Mouse (Mus musculus) liver, embryonic 15.5 days (tissue): Measurements from ENCODE around the gene Nap1l5. TPM values are rescaled to one million over a fixed set of nuclear protein-coding genes. Genes with fewer than 3 reads are reported as not detected.
A peak's percentile ranks its signal among the peaks of the same experiment; 100 is the strongest.

Source experiments
- ATAC-seq: fragments of 200-750 bp; cut with Nextera tagmentation; 2 replicates; pipeline ENCODE4 v1.8.0; 2017; ENCODE audit warnings: moderate number of reproducible peaks, mild to moderate bottlenecking, moderate library complexity; ENCODE audit not compliant: insufficient read depth
- H3K27ac ChIP-seq: fragments of 300-500 bp; sonication (generic); replicated peaks from 2 replicates; pipeline ENCODE4 v1.5.1; 2015; ENCODE audit warnings: mild to moderate bottlenecking, inconsistent platforms
- H3K27me3 ChIP-seq: fragments of 300-500 bp; sonication (generic); 2 replicates; pipeline ENCODE4 v1.6.1; 2015; ENCODE audit warnings: mild to moderate bottlenecking, inconsistent platforms
- H3K36me3 ChIP-seq: fragments of 300-500 bp; sonication (generic); replicated peaks from 2 replicates; pipeline ENCODE4 v1.6.1; 2015; ENCODE audit warnings: moderate library complexity, mild to moderate bottlenecking, inconsistent platforms
- H3K4me1 ChIP-seq: fragments of 300-500 bp; sonication (generic); replicated peaks from 2 replicates; pipeline ENCODE4 v1.6.1; 2015; ENCODE audit warnings: inconsistent platforms
- H3K4me2 ChIP-seq: fragments of 300-500 bp; sonication (generic); 2 replicates; pipeline ENCODE4 v1.6.1; 2015; ENCODE audit warnings: moderate library complexity, mild to moderate bottlenecking, inconsistent platforms
- H3K4me3 ChIP-seq: fragments of 300-500 bp; sonication (generic); replicated peaks from 2 replicates; pipeline ENCODE4 v1.5.1; 2015; ENCODE audit warnings: mild to moderate bottlenecking, inconsistent platforms
- H3K9ac ChIP-seq: fragments of 300-500 bp; sonication (generic); 2 replicates; pipeline ENCODE4 v1.6.1; 2015; ENCODE audit warnings: moderate library complexity, mild to moderate bottlenecking, inconsistent platforms
- H3K9me3 ChIP-seq: fragments of 300-500 bp; sonication (generic); replicated peaks from 2 replicates; pipeline ENCODE4 v1.6.1; 2016; ENCODE audit warnings: inconsistent platforms
- WGBS: fragments of 180-500 bp; shearing (Covaris S2); methylation state at CpG from one replicate; pipeline ENCODE4 v1.1.7; 2015; ENCODE audit warnings: mixed read lengths; ENCODE audit not compliant: insufficient replicate concordance; 5-methylcytosine and 5-hydroxymethylcytosine counted together
- polyA plus RNA-seq: library from polyadenylated mRNA; unstranded; fragments of >200 nt; fragmentation: Nextera tagmentation; extraction: Ambion mirVana; gene quantifications from 2 replicates; pipeline ENCODE4 v1.2.1, GENCODE M21; 2015

The Nap1l5 gene
- polyA plus RNA-seq, 1 experiment from 2014 or later: 0.06 TPM

DNA sequence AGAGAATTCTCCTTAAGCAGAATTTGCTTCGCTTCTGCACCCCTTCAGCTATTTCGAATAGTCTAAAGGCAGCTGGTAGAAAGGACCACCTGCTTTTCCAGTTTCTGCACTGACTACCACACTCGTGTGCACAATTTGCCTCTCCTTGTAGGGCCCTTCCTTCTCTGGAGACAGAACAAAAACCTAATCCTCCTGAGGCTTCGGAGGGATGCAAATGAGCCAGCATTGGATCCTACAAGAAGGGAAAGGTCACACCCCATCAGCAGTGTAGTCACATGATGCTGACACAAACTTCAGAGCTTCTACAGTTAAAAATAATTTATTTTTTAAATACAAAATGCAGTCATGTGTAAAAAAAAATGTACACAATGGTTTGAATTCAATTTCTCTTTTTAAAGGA lies 24.3 kb upstream of the Nap1l5 start:
- WGBS: 61% methylated on average over 4 of the region's 4 CpGs
- no peaks in the 10 kb centered on the region for H3K9me3 ChIP-seq
- H3K36me3 ChIP-seq: no peaks in the 10 kb centered on the region
- no peak overlapping the region for H3K4me3 ChIP-seq
- H3K4me1 ChIP-seq: no peaks in the 10 kb centered on the region
- ATAC-seq: no peak
- H3K9ac ChIP-seq: no peak overlapping the region
- no peaks in the 10 kb centered on the region for H3K27me3 ChIP-seq
- H3K4me2 ChIP-seq: no peak overlapping the region
- H3K27ac ChIP-seq: no peak overlapping the region

DNA sequence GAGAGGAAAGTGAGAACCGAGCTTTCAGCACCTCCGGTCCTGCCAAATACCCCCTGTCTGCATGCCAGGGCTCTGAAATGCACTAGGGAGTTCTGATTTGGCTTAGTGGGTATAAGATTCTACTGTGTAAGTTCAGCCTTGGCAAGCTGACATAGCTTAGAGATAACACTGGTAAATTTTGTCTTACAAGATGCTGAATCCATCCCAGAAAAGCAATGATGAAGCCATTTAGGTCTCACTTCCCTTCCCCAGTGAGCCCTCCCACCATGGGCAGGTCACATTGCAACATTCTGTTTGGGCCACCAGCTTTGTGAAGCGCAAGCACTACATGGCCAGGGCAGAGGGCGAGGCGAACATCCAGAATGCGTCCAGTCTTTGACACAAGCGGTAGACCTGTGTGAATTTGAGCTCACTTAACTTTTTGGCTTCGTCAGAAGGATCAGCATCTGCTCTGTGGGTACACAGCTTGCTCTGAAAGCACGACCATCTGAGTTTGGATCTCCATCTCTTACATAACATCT lies 23.1 kb upstream of the Nap1l5 start:
- no peak for ATAC-seq
- H3K9ac ChIP-seq: no peak overlapping the region
- no peaks in the 10 kb centered on the region for H3K9me3 ChIP-seq
- H3K36me3 ChIP-seq: no peaks in the 10 kb centered on the region
- no peak overlapping the region for H3K27ac ChIP-seq
- no peaks in the 10 kb centered on the region for H3K27me3 ChIP-seq
- H3K4me3 ChIP-seq: no peak overlapping the region
- no peaks in the 10 kb centered on the region for H3K4me1 ChIP-seq
- 73% methylated on average over 9 of the region's 9 CpGs for WGBS
- no peak overlapping the region for H3K4me2 ChIP-seq

DNA sequence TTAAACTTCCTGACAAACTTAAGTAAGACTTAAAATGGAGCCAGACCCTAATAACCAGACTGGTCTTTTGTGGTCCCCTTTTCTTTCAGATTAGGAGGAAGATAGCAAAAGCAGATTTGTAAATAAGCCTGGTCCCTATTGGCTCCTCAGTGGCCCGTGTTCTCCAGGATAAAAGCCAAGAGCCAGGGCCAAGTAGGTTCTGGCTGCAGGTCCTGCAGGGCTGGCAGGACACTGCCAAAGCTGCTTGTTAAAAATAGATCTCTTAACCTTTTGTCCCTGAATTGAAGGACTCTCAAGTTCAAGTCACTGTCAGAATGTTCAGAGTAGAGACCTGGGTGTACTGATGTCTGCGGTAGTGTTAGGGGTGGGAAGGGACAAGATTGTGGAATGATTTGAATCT lies 21.0 kb upstream of the Nap1l5 start:
- H3K36me3 ChIP-seq: no peaks in the 10 kb centered on the region
- H3K27ac ChIP-seq: no peak overlapping the region
- no peak overlapping the region for H3K4me3 ChIP-seq
- no peak overlapping the region for H3K9ac ChIP-seq
- H3K27me3 ChIP-seq: no peaks in the 10 kb centered on the region
- H3K9me3 ChIP-seq: no peaks in the 10 kb centered on the region
- WGBS: 54% methylated on average over 2 of the region's 2 CpGs
- H3K4me2 ChIP-seq: no peak overlapping the region
- ATAC-seq: no peak
- no peaks in the 10 kb centered on the region for H3K4me1 ChIP-seq

DNA sequence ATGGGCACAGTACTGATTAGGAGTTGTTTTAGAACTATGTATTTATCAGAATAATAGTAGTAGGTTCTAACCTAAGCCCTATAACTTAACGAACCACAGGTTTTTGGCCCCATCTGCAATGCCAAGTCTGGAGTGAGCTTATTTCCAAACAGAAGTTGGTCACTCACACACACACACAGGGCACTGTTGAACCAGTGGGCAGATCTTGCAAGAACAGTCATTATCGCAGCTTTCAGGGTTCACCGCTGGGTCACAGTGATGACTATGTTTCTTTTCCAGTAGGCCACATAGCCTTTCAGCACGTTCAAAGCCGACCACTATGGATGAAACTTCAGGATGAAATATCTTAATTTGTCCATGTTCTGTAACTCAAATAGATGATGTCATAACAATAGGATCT lies 15.6 kb upstream of the Nap1l5 start:
- no peak overlapping the region for H3K9ac ChIP-seq
- H3K4me2 ChIP-seq: no peak overlapping the region
- no peaks in the 10 kb centered on the region for H3K4me1 ChIP-seq
- no peaks in the 10 kb centered on the region for H3K9me3 ChIP-seq
- no peak for ATAC-seq
- WGBS: 66% methylated on average over 5 of the region's 5 CpGs
- no peak overlapping the region for H3K27ac ChIP-seq
- H3K4me3 ChIP-seq: no peak overlapping the region
- no peaks in the 10 kb centered on the region for H3K27me3 ChIP-seq
- no peaks in the 10 kb centered on the region for H3K36me3 ChIP-seq

DNA sequence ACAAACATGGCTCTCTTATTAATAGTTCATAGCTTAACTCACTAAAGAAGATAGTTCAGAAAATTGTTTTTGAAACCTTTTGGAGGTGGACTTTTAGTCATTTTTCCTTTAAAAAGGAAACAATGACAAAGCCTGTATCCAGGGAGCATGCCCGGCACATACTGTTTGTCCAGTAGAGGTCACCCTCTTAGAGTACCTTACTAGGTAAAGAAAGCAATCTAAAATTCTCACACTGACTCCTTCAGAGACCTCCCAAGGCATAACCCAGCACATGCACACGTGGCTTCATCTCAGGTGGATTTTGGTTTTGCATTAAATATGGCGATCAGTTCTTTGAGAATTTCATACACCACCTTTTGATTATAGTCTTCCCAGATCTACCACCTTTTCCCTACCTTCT lies 14.7 kb upstream of the Nap1l5 start:
- Histone ChIP-seq H3K27ac (no peak overlapping the region), H3K27me3 (no peaks in the 10 kb centered on the region), H3K9me3 (no peaks in the 10 kb centered on the region), H3K4me3 (no peak overlapping the region), H3K4me1 (no peaks in the 10 kb centered on the region), H3K36me3 (no peaks in the 10 kb centered on the region), H3K9ac (no peak overlapping the region), H3K4me2 (no peak overlapping the region)
- ATAC-seq: no peak
- WGBS: 44% methylated on average over 3 of the region's 3 CpGs

DNA sequence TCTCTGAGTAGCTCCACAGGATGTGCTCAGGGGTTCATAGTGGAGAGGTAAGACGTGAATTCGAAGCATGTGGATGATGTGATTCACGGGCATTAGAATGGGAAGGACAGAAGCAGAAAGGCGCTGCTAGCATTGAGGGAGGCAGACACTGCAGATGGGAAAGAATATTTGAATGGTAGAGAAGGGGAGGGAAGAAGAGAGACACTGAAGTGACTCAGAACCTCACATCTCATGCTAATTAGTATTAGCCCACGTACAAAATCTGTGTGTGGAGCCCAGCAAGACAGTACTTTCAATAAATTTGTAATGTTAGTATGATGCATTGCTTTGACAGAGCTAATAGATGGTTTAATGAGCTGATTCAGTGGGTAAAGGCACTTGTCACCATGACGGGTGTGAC lies 13.9 kb upstream of the Nap1l5 start:
- H3K9me3 ChIP-seq: no peaks in the 10 kb centered on the region
- no peak overlapping the region for H3K4me3 ChIP-seq
- H3K4me2 ChIP-seq: no peak overlapping the region
- no peak overlapping the region for H3K9ac ChIP-seq
- no peaks in the 10 kb centered on the region for H3K27me3 ChIP-seq
- no peak for ATAC-seq
- WGBS: 64% methylated on average over 6 of the region's 6 CpGs
- no peak overlapping the region for H3K27ac ChIP-seq
- no peaks in the 10 kb centered on the region for H3K4me1 ChIP-seq
- no peaks in the 10 kb centered on the region for H3K36me3 ChIP-seq

DNA sequence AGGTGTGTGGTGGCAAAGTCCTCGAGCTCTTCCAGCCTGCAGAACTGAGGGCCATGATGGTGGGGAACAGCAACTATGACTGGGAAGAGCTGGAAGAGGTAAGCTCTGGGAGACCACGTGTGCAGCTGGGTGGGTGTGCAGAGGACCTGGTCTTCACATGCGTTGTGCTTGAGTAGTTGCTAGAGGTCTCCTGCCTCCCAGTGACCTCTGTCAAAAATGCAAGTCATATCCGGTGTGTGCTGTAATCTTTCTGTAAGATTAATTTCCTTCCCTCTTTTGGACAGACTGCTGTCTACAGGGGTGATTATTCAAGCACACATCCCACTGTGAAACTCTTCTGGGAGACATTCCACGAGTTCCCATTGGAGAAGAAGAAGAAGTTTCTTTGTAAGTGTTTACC lies 9.6 kb upstream of the Nap1l5 start:
- H3K4me1 ChIP-seq: no peaks in the 10 kb centered on the region
- no peak overlapping the region for H3K4me3 ChIP-seq
- ATAC-seq: 0 out of 2 replicates have a peak, but pooled peaks have one; percentile 22
- no peak overlapping the region for H3K27ac ChIP-seq
- no peaks in the 10 kb centered on the region for H3K9me3 ChIP-seq
- no peaks in the 10 kb centered on the region for H3K36me3 ChIP-seq
- no peaks in the 10 kb centered on the region for H3K27me3 ChIP-seq
- H3K9ac ChIP-seq: no peak overlapping the region
- H3K4me2 ChIP-seq: no peak overlapping the region
- WGBS: 25% methylated on average over 5 of the region's 5 CpGs

DNA sequence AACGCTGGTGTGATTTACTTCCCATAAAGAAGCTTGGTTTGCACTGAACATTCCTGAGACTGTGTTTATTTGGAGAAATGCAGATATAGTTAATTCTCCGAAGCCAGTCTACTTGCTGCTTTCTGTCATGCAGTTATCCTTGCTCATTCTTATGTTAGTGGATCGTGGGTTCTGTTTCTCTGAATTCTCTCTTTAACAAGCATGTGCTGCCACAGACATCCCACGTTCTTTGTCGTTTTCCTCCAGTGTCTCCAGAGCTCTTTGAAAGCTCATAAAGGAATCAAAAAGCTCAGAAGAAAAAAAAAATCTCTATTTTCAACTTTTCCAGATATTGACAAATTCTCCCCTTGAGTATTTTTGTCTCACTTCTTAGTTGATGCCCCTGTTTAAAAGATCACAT lies 7.1 kb upstream of the Nap1l5 start:
- H3K27me3 ChIP-seq: no peaks in the 10 kb centered on the region
- whole genome bisulfite sequencing: 63% methylated on average over 5 of the region's 5 CpGs
- no peak overlapping the region for H3K4me2 ChIP-seq
- no peak overlapping the region for H3K27ac ChIP-seq
- no peak for ATAC-seq
- no peaks in the 10 kb centered on the region for H3K36me3 ChIP-seq
- H3K4me3 ChIP-seq: no peak overlapping the region
- H3K4me1 ChIP-seq: no peaks in the 10 kb centered on the region
- no peaks in the 10 kb centered on the region for H3K9me3 ChIP-seq
- H3K9ac ChIP-seq: no peak overlapping the region

DNA sequence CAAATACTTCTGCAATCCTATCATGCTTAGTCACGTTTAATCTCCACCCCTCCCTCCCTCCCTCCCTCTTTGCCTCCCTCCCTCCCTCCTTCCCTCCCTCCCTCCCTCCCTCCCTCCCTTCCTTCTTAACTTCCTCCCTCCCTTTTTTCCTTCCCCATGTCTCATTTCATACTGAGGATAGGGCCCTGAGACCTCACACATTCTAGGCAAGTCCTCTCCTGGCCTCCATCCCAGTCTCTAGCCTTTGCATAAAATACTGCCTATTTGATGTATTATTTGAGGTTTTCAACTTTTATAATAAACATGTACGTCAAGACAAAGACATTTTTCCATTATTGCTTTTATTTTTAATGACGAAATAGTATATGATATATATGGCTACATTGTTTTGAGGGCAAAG lies 6.7 kb upstream of the Nap1l5 start:
- no peak overlapping the region for H3K9ac ChIP-seq
- no peaks in the 10 kb centered on the region for H3K36me3 ChIP-seq
- no peaks in the 10 kb centered on the region for H3K9me3 ChIP-seq
- H3K4me3 ChIP-seq: no peak overlapping the region
- no peak overlapping the region for H3K4me2 ChIP-seq
- H3K4me1 ChIP-seq: no peaks in the 10 kb centered on the region
- no peaks in the 10 kb centered on the region for H3K27me3 ChIP-seq
- no peak overlapping the region for H3K27ac ChIP-seq
- 46% methylated on average over 3 of the region's 3 CpGs for WGBS
- ATAC-seq: no peak

DNA sequence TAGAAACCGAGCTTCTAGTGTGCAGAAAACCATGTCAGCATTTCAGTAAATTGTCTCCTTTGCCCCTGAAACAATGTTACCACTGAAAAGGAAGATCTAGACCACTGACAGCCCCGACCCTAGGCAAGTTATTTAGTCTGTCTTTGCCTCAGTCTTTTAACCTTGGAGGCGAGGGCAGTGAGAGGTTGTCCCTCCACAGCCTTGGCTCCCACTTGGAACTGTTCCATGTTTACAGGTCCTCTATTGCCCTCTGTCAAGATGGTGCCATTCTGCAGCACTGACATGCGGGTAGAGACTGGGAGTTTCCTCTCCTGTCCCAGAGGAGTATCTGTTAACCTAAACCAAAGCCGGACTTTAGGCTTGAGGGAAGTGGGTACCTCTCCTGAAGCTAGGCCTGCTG lies 6.0 kb upstream of the Nap1l5 start:
- no peaks in the 10 kb centered on the region for H3K9me3 ChIP-seq
- no peaks in the 10 kb centered on the region for H3K36me3 ChIP-seq
- 48% methylated on average over 5 of the region's 5 CpGs for WGBS
- no peaks in the 10 kb centered on the region for H3K4me1 ChIP-seq
- H3K27me3 ChIP-seq: no peaks in the 10 kb centered on the region
- no peak overlapping the region for H3K9ac ChIP-seq
- H3K4me2 ChIP-seq: no peak overlapping the region
- H3K4me3 ChIP-seq: no peak overlapping the region
- H3K27ac ChIP-seq: no peak overlapping the region
- ATAC-seq: no peak

DNA sequence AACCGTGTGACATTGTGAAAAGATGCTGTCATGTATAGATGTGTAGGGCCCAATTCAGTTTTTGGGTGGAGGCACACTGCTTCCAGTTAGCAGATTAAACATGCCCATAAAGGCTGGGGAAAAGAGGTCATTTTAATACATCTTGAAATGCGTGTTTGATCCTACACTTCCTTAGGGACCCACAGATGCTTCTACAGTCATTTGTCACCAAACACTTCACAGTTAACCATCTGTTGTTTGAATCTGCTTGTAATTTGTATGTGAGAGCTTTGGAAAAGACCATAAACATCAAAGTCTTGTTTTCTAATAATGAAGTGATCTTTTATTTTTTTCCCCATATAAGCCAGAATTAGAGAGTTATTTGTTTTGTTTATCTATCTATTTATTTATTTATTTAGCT lies 915 bp upstream of the Nap1l5 start:
- Histone ChIP-seq H3K36me3 (no peaks in the 10 kb centered on the region), H3K9me3 (no peaks in the 10 kb centered on the region), H3K27ac (no peak overlapping the region), H3K9ac (no peak overlapping the region), H3K4me2 (no peak overlapping the region), H3K27me3 (peaks cover 14% of the 10 kb centered on the region; the same call in 1 of the 2 replicates), H3K4me1 (no peaks in the 10 kb centered on the region), H3K4me3 (no peak overlapping the region)
- ATAC-seq: no peak
- WGBS: 72% methylated on average over 2 of the region's 2 CpGs

DNA sequence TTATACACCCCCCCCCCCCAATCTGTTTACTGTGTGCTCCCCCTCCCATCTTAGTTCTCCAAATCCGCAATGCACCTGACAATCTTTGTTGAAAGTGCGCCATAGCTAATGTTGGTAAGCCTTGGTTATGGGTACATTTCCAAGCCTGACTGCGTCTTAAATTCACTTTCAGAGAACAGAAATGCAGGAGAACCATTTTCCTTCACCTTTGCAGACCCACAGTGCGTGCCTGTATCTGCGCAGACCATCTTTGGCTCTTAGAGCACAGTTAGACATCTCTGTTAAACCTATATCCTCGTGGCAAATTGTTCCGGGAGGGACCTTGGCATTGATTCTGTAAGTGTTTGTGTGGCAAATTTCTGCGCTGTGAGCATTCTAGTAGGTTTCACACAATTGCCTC lies 460 bp upstream of the Nap1l5 start:
- Histone ChIP-seq H3K4me2 (no peak overlapping the region), H3K4me3 (no peak overlapping the region)

More for the DNA sequence above, 460 bp upstream of the Nap1l5 start:
- H3K27me3 ChIP-seq: peaks cover 14% of the 10 kb centered on the region; the same call in 1 of the 2 replicates
- WGBS: 73% methylated on average over 8 of the region's 8 CpGs
- no peak for ATAC-seq
- no peaks in the 10 kb centered on the region for H3K9me3 ChIP-seq
- H3K27ac ChIP-seq: no peak overlapping the region
- H3K4me1 ChIP-seq: no peaks in the 10 kb centered on the region
- no peak overlapping the region for H3K9ac ChIP-seq
- no peaks in the 10 kb centered on the region for H3K36me3 ChIP-seq
